Comparison of ENCODE assay signal across 9 mouse cellular contexts in the genomic region with DNA sequence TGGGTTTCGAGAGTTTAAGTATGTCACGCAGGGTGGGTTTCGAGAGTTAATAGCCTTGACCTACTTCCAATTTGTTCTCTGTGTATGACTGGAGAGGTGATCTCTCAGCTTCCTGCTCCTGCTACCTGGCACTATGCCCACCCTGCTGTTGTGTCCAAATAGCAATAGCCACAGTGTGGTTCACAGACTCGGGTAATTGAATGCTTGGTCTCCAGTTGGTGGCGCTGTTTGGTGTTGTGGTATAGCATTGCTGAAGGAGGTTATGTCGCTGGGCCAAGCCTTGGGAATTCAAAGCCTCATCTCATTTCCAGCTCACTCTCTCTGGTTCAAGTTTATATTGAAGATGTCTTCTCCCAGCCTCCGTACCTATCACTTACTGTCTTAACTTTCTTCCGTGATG.
A peak's percentile ranks its signal among the peaks of the same experiment; 100 is the strongest.
DNase-seq lines count a peak whose midpoint lies in the region; ATAC-seq and TF ChIP-seq lines count a peak whose summit lies in the region.
"Had no signal": no experiment of that assay in that cellular context is flagged by ENCODE, and none has a peak within 500 bp of the region (broad histone marks: within the 10 kb centered on the region; RNA-seq: fewer than 3 reads in every experiment).

No protein-coding gene starts in this region.

- H3K27me3 ChIP-seq in thymus, adult 2 months (ENCODE audit: control insufficient read depth, insufficient read depth, low read length): no peaks in the 10 kb centered on the region
- H3K27me3 ChIP-seq in small intestine, adult 2 months (ENCODE audit: control insufficient read depth, insufficient read depth, low read length): no peaks in the 10 kb centered on the region
- H3K27me3 ChIP-seq in heart, embryonic 10.5 days (ENCODE audit: insufficient read depth, poor library complexity, severe bottlenecking): no peaks in the 10 kb centered on the region
- H3K27me3 ChIP-seq: embryonic facial prominence, embryonic 15.5 days had no signal

- H3K4me1 ChIP-seq in thymus, adult 2 months (replicated peaks; ENCODE audit: control insufficient read depth, insufficient read depth, low read length): no peaks in the 10 kb centered on the region
- H3K4me1 ChIP-seq in small intestine, adult 2 months (ENCODE audit: control insufficient read depth, insufficient read depth, insufficient read length, low read length): peaks cover 60% of the 10 kb centered on the region
- 0 out of 2 replicates have a peak, but pooled peaks cover 6% of the 10 kb centered on the region for H3K4me1 ChIP-seq in heart, embryonic 10.5 days

- peak; percentile 51; the same call in 1 of the 2 replicates for ATAC-seq in frontal cortex, adult (ENCODE audit: low TSS enrichment)
- no peak for ATAC-seq in activated CD4-positive, CD25-positive, alpha-beta regulatory T cell, adult 4 months

- no peaks in the 10 kb centered on the region for H3K36me3 ChIP-seq in thymus, adult 2 months (ENCODE audit: control insufficient read depth, insufficient read depth, low read length)
- H3K36me3 ChIP-seq in small intestine, adult 2 months (ENCODE audit: control insufficient read depth, insufficient read depth, low read length): no peaks in the 10 kb centered on the region
- no peaks in the 10 kb centered on the region for H3K36me3 ChIP-seq in heart, embryonic 10.5 days
- H3K36me3 ChIP-seq: embryonic facial prominence, embryonic 15.5 days had no signal

- no peak for TF ChIP-seq CTCF in thymus, adult 2 months (IDR thresholded peaks at IDR 0.05; ENCODE audit: borderline replicate concordance, control insufficient read depth, extremely low read depth, insufficient read depth, low read length, poor library complexity)
- peak; percentile 29; the same call in 1 of the 2 replicates for TF ChIP-seq CTCF in small intestine, adult 2 months (IDR thresholded peaks at IDR 0.05; ENCODE audit: extremely low read depth, insufficient read length, insufficient replicate concordance, low read depth, low read length)

- no peak for TF ChIP-seq POLR2A in thymus, adult 2 months (IDR thresholded peaks at IDR 0.05; ENCODE audit: control insufficient read depth, extremely low read depth, insufficient read depth, low read length, poor library complexity)
- TF ChIP-seq POLR2A in small intestine, adult 2 months (IDR thresholded peaks at IDR 0.05; ENCODE audit: low read depth, low read length): no peak

- WGBS in thymus, adult 2 months: 83% methylated on average over 8 of the region's 8 CpGs
- 59% methylated on average over 8 of the region's 8 CpGs for WGBS in small intestine, adult 2 months
- WGBS in heart, embryonic 10.5 days: 78% methylated on average over 8 of the region's 8 CpGs

- H3K27ac ChIP-seq in thymus, adult 2 months (ENCODE audit: control insufficient read depth, insufficient read depth, low read length): no peak overlapping the region
- H3K27ac ChIP-seq in small intestine, adult 2 months (ENCODE audit: insufficient read depth, low read depth, low read length): no peak overlapping the region
- no peak overlapping the region for H3K27ac ChIP-seq in heart, embryonic 10.5 days
- H3K27ac ChIP-seq: embryonic facial prominence, embryonic 15.5 days had no signal

- no peaks in the 10 kb centered on the region for H3K9me3 ChIP-seq in heart, embryonic 10.5 days
- H3K9me3 ChIP-seq: embryonic facial prominence, embryonic 15.5 days had no signal

- no peak for DNase-seq in frontal cortex, postnatal 25 days (ENCODE audit: low spot score in 2 of 2)
- DNase-seq in thymus, postnatal 4 days: peak; percentile 41
- no peak for DNase-seq in thymus, adult 2 months
- peak; percentile 63 for DNase-seq in kidney, adult 9 months
- no peak for DNase-seq in heart, embryonic 10.5 days (ENCODE audit: low spot score)

- no peak overlapping the region for H3K4me3 ChIP-seq in thymus, adult 2 months (ENCODE audit: control insufficient read depth, insufficient read depth, low read length)
- no peak overlapping the region for H3K4me3 ChIP-seq in small intestine, adult 2 months (ENCODE audit: low read depth, low read length)
- no peak overlapping the region for H3K4me3 ChIP-seq in heart, embryonic 10.5 days
- H3K4me3 ChIP-seq: embryonic facial prominence, embryonic 15.5 days had no signal

Comparison
In these comparisons a context has a peak if more than half of its experiments do, and no peak if none do; other contexts are left out.
1. DNase-seq: peak in thymus, postnatal 4 days (single experiment) and kidney, adult 9 months (single experiment); none in frontal cortex, postnatal 25 days (0 of 2), thymus, adult 2 months (single experiment) and heart, embryonic 10.5 days (single experiment).